Mouse (Mus musculus) embryonic facial prominence, embryonic 14.5 days (tissue): ENCODE results near the gene Ina. TPM values are rescaled to one million over a fixed set of nuclear protein-coding genes. Genes with fewer than 3 reads are reported as not detected.
A peak's percentile ranks its signal among the peaks of the same experiment; 100 is the strongest.

Experiments
- ATAC-seq: fragments of 200-750 bp; cut with Nextera tagmentation; 2 replicates; pipeline ENCODE4 v1.8.0; 2017; ENCODE audit warnings: low read depth, moderate number of reproducible peaks, moderate TSS enrichment
- DNase-seq: peaks from one replicate; pipeline ENCODE4 v3.0.0-alpha.2; 2015; ENCODE audit warnings: low spot score
- H3K27ac ChIP-seq: fragments of 300-500 bp; sonication (generic); replicated peaks from 2 replicates; pipeline ENCODE4 v1.5.1; 2014; ENCODE audit warnings: low read depth, mild to moderate bottlenecking, low read length, moderate library complexity
- H3K27me3 ChIP-seq: fragments of 300-500 bp; sonication (generic); replicated peaks from 2 replicates; pipeline ENCODE4 v1.6.1; 2014; ENCODE audit warnings: low read length; ENCODE audit not compliant: control insufficient read depth, insufficient read depth
- H3K36me3 ChIP-seq: fragments of 300-500 bp; sonication (generic); 2 replicates; pipeline ENCODE4 v1.6.1; 2014; ENCODE audit warnings: low read length, mixed read lengths; ENCODE audit not compliant: control insufficient read depth, insufficient read depth
- H3K4me1 ChIP-seq: fragments of 300-500 bp; sonication (generic); 2 replicates; pipeline ENCODE4 v1.6.1; 2014; ENCODE audit warnings: antibody characterized with exemption, low read length; ENCODE audit not compliant: control insufficient read depth, insufficient read depth
- H3K4me2 ChIP-seq: fragments of 300-500 bp; sonication (generic); 2 replicates; pipeline ENCODE4 v1.6.1; 2014; ENCODE audit warnings: low read depth, mild to moderate bottlenecking, low read length, moderate library complexity, mixed read lengths
- H3K4me3 ChIP-seq: fragments of 300-500 bp; sonication (generic); 2 replicates; pipeline ENCODE4 v1.5.1; 2014; ENCODE audit warnings: low read depth, mild to moderate bottlenecking, low read length
- H3K9ac ChIP-seq: fragments of 300-500 bp; sonication (generic); 2 replicates; pipeline ENCODE4 v1.6.1; 2014; ENCODE audit warnings: low read depth, mild to moderate bottlenecking, low read length, moderate library complexity, mixed read lengths
- H3K9me3 ChIP-seq: fragments of 300-500 bp; sonication (generic); 2 replicates; pipeline ENCODE4 v1.6.1; 2016; ENCODE audit warnings: low read length; ENCODE audit not compliant: control insufficient read depth
- WGBS: fragments of 180-500 bp; shearing (Covaris S2); extraction: QIAGEN DNeasy Blood & Tissue Kit; methylation state at CpG from one replicate; pipeline ENCODE4 v1.1.7; 2014; 5-methylcytosine and 5-hydroxymethylcytosine counted together
- polyA plus RNA-seq: library from polyadenylated mRNA; unstranded; fragments of >200 nt; fragmentation: Nextera tagmentation; extraction: Ambion mirVana; gene quantifications from 2 replicates; pipeline ENCODE4 v1.2.1, GENCODE M21; 2014

Gene Ina
- polyA plus RNA-seq: 17.6 and 17.9 TPM in 2 replicates

- H3K27ac ChIP-seq: 0 out of 2 replicates have a peak within 1 kb of the TSS, but pooled peaks have one; percentile 21
- peak within 1 kb of the TSS; percentile 26 for H3K9ac ChIP-seq
- H3K9me3 ChIP-seq: no peaks in the 10 kb centered on the region
- peak; percentile 83 for ATAC-seq
- H3K4me3 ChIP-seq: peak within 1 kb of the TSS; percentile 52
- H3K27me3 ChIP-seq: peaks cover 65% of the 10 kb centered on the region
- peaks cover 6% of the 10 kb centered on the region; the same call in 1 of the 2 replicates for H3K4me1 ChIP-seq
- peak; percentile 90 for DNase-seq
- H3K36me3 ChIP-seq: no peaks in the 10 kb centered on the region
- H3K4me2 ChIP-seq: peak within 1 kb of the TSS; percentile 92
- under 1% methylated on average over 46 of the region's 124 CpGs for WGBS
Observed at GRCm38 (mm10) chr19:47014447-47015381, at the start of gene Ina, which contains the start of gene Nt5c2. Gene Ina, plus strand, starts transcription at chr19:47014698. Gene Nt5c2, minus strand, starts transcription at chr19:47015153.

GRCm38 (mm10) chr19:46965496-46965895 is 49.0 kb upstream of the Ina start:
- DNase-seq: no peak
- Histone ChIP-seq H3K4me3 (no peak overlapping the region), H3K4me2 (no peak overlapping the region), H3K4me1 (peaks cover 14% of the 10 kb centered on the region), H3K27ac (no peak overlapping the region), H3K9me3 (no peaks in the 10 kb centered on the region), H3K27me3 (no peaks in the 10 kb centered on the region), H3K36me3 (no peaks in the 10 kb centered on the region), H3K9ac (no peak overlapping the region)
- ATAC-seq: no peak

GRCm38 (mm10) chr19:46966330-46966729 is 48.2 kb upstream of the Ina start:
- Histone ChIP-seq H3K9me3 (no peaks in the 10 kb centered on the region), H3K4me1 (peaks cover 9% of the 10 kb centered on the region), H3K27ac (no peak overlapping the region), H3K36me3 (no peaks in the 10 kb centered on the region), H3K9ac (no peak overlapping the region), H3K4me2 (no peak overlapping the region), H3K4me3 (no peak overlapping the region), H3K27me3 (no peaks in the 10 kb centered on the region)
- WGBS: 91% methylated on average over 6 of the region's 6 CpGs
- DNase-seq (no peak), ATAC-seq (no peak)

GRCm38 (mm10) chr19:46967861-46968260 is 46.6 kb upstream of the Ina start:
- ATAC-seq: no peak
- Histone ChIP-seq H3K27me3 (no peaks in the 10 kb centered on the region), H3K4me3 (no peak overlapping the region), H3K4me1 (peaks cover 4% of the 10 kb centered on the region), H3K9ac (no peak overlapping the region), H3K36me3 (no peaks in the 10 kb centered on the region), H3K9me3 (no peaks in the 10 kb centered on the region), H3K27ac (no peak overlapping the region), H3K4me2 (no peak overlapping the region)
- DNase-seq: peak; percentile 47
- WGBS: 60% methylated on average over 4 of the region's 4 CpGs

- Histone ChIP-seq H3K27me3 (no peaks in the 10 kb centered on the region), H3K4me2 (no peak overlapping the region), H3K27ac (no peak overlapping the region), H3K4me1 (no peaks in the 10 kb centered on the region), H3K36me3 (no peaks in the 10 kb centered on the region), H3K4me3 (no peak overlapping the region), H3K9me3 (no peaks in the 10 kb centered on the region), H3K9ac (no peak overlapping the region)
- ATAC-seq (no peak), DNase-seq (no peak)
- 86% methylated on average over 5 of the region's 5 CpGs for WGBS
Observed at GRCm38 (mm10) chr19:46968833-46969232, 45.7 kb upstream of the Ina start.

GRCm38 (mm10) chr19:46969286-46969985 is 45.1 kb upstream of the Ina start:
- H3K36me3 ChIP-seq: no peaks in the 10 kb centered on the region
- no peaks in the 10 kb centered on the region for H3K27me3 ChIP-seq
- H3K4me2 ChIP-seq: no peak overlapping the region
- WGBS: 76% methylated on average over 22 of the region's 22 CpGs
- no peaks in the 10 kb centered on the region for H3K9me3 ChIP-seq
- ATAC-seq (no peak), DNase-seq (no peak)
- H3K4me3 ChIP-seq: no peak overlapping the region
- no peak overlapping the region for H3K27ac ChIP-seq
- no peak overlapping the region for H3K9ac ChIP-seq
- no peaks in the 10 kb centered on the region for H3K4me1 ChIP-seq

GRCm38 (mm10) chr19:46970121-46970729 is 44.3 kb upstream of the Ina start:
- Histone ChIP-seq H3K27me3 (no peaks in the 10 kb centered on the region), H3K4me3 (no peak overlapping the region), H3K9me3 (no peaks in the 10 kb centered on the region), H3K36me3 (no peaks in the 10 kb centered on the region), H3K4me2 (no peak overlapping the region), H3K9ac (no peak overlapping the region), H3K27ac (no peak overlapping the region), H3K4me1 (no peaks in the 10 kb centered on the region)
- DNase-seq: no peak
- ATAC-seq: peak; percentile 45; the same call in 1 of the 2 replicates
- WGBS: 53% methylated on average over 13 of the region's 13 CpGs

- Histone ChIP-seq H3K4me2 (no peak overlapping the region), H3K27ac (no peak overlapping the region), H3K36me3 (no peaks in the 10 kb centered on the region), H3K4me1 (no peaks in the 10 kb centered on the region), H3K27me3 (no peaks in the 10 kb centered on the region), H3K9me3 (no peaks in the 10 kb centered on the region), H3K4me3 (no peak overlapping the region), H3K9ac (0 out of 2 replicates have a peak overlapping the region, but pooled peaks have one; percentile 3)
- 58% methylated on average over 8 of the region's 8 CpGs for WGBS
- no peak for DNase-seq
- ATAC-seq: no peak
Observed at GRCm38 (mm10) chr19:46971051-46971689, 43.3 kb upstream of the Ina start.
